Mouse (Mus musculus) liver, embryonic 15.5 days (tissue): Measurements from ENCODE around the gene Pon1. TPM values are rescaled to one million over a fixed set of nuclear protein-coding genes. Genes with fewer than 3 reads are reported as not detected.

Source experiments
- ATAC-seq: fragments of 200-750 bp; cut with Nextera tagmentation; 2 replicates; pipeline ENCODE4 v1.8.0; 2017; ENCODE audit warnings: moderate number of reproducible peaks, mild to moderate bottlenecking, moderate library complexity; ENCODE audit not compliant: insufficient read depth
- H3K27ac ChIP-seq: fragments of 300-500 bp; sonication (generic); replicated peaks from 2 replicates; pipeline ENCODE4 v1.5.1; 2015; ENCODE audit warnings: mild to moderate bottlenecking, inconsistent platforms
- H3K27me3 ChIP-seq: fragments of 300-500 bp; sonication (generic); 2 replicates; pipeline ENCODE4 v1.6.1; 2015; ENCODE audit warnings: mild to moderate bottlenecking, inconsistent platforms
- H3K36me3 ChIP-seq: fragments of 300-500 bp; sonication (generic); replicated peaks from 2 replicates; pipeline ENCODE4 v1.6.1; 2015; ENCODE audit warnings: moderate library complexity, mild to moderate bottlenecking, inconsistent platforms
- H3K4me1 ChIP-seq: fragments of 300-500 bp; sonication (generic); replicated peaks from 2 replicates; pipeline ENCODE4 v1.6.1; 2015; ENCODE audit warnings: inconsistent platforms
- H3K4me2 ChIP-seq: fragments of 300-500 bp; sonication (generic); 2 replicates; pipeline ENCODE4 v1.6.1; 2015; ENCODE audit warnings: moderate library complexity, mild to moderate bottlenecking, inconsistent platforms
- H3K4me3 ChIP-seq: fragments of 300-500 bp; sonication (generic); replicated peaks from 2 replicates; pipeline ENCODE4 v1.5.1; 2015; ENCODE audit warnings: mild to moderate bottlenecking, inconsistent platforms
- H3K9ac ChIP-seq: fragments of 300-500 bp; sonication (generic); 2 replicates; pipeline ENCODE4 v1.6.1; 2015; ENCODE audit warnings: moderate library complexity, mild to moderate bottlenecking, inconsistent platforms
- H3K9me3 ChIP-seq: fragments of 300-500 bp; sonication (generic); replicated peaks from 2 replicates; pipeline ENCODE4 v1.6.1; 2016; ENCODE audit warnings: inconsistent platforms
- WGBS: fragments of 180-500 bp; shearing (Covaris S2); methylation state at CpG from one replicate; pipeline ENCODE4 v1.1.7; 2015; ENCODE audit warnings: mixed read lengths; ENCODE audit not compliant: insufficient replicate concordance; 5-methylcytosine and 5-hydroxymethylcytosine counted together
- polyA plus RNA-seq: library from polyadenylated mRNA; unstranded; fragments of >200 nt; fragmentation: Nextera tagmentation; extraction: Ambion mirVana; gene quantifications from 2 replicates; pipeline ENCODE4 v1.2.1, GENCODE M21; 2015

The Pon1 gene
- polyA plus RNA-seq, 1 experiment from 2014 or later = 6.6 TPM

GRCm38 (mm10) chr6:5179189-5179588 lies 14.6 kb downstream of the Pon1 start:
- no peak overlapping the region for H3K27ac ChIP-seq
- no peak overlapping the region for H3K4me2 ChIP-seq
- H3K4me3 ChIP-seq = no peak overlapping the region
- ATAC-seq = no peak
- H3K4me1 ChIP-seq = peaks cover 3% of the 10 kb centered on the region; the same call in 1 of the 2 replicates
- H3K9me3 ChIP-seq = no peaks in the 10 kb centered on the region
- peaks cover 34% of the 10 kb centered on the region for H3K27me3 ChIP-seq
- WGBS = 70% methylated on average over 6 of the region's 6 CpGs
- no peak overlapping the region for H3K9ac ChIP-seq
- no peaks in the 10 kb centered on the region for H3K36me3 ChIP-seq

GRCm38 (mm10) chr6:5177967-5178891 lies 15.5 kb downstream of the Pon1 start:
- WGBS = 67% methylated on average over 19 of the region's 19 CpGs

DNA sequence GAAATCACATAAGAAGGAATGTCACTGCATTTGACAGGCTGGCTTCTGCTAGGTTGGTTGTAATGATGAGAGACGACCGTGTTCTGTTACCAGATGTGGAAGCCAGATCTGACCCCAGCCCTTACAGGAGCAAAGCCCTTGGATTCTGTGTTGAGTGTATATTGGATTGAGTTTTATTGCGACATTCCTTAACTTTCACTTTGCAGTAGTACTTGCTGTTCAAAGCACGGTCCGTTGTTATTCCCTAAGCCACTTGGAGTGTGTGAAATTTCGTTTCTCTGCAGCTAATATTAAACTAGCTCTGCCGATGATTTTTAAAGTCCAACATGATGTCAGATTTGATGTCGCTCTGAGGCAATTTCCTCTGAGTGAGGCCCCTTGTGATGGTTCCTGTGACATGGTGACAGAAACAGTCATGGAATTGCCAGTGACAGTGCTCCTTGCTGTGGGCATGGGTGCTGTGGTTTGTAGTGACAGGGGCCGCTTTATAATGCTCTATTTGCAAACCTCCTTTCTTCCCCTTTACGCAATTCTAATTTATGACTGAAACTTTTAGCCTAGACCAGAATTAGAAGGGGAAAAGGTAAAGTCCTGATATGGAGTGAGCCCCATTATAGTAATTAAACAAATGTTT lies 19.4 kb downstream of the Pon1 start:
- peaks cover 32% of the 10 kb centered on the region for H3K27me3 ChIP-seq
- H3K9me3 ChIP-seq = no peaks in the 10 kb centered on the region
- no peak overlapping the region for H3K9ac ChIP-seq
- peak overlapping the region; percentile 27; the same call in 1 of the 2 replicates for H3K4me2 ChIP-seq
- H3K36me3 ChIP-seq = no peaks in the 10 kb centered on the region
- 51% methylated on average over 10 of the region's 10 CpGs for WGBS
- peaks cover 18% of the 10 kb centered on the region for H3K4me1 ChIP-seq
- ATAC-seq = no peak
- no peak overlapping the region for H3K4me3 ChIP-seq
- H3K27ac ChIP-seq = no peak overlapping the region

More at GRCm38 (mm10) chr6:5177967-5178891, 15.5 kb downstream of the Pon1 start:
- no peak overlapping the region for H3K9ac ChIP-seq
- ATAC-seq = no peak
- H3K4me3 ChIP-seq = no peak overlapping the region
- H3K27ac ChIP-seq = no peak overlapping the region
- no peaks in the 10 kb centered on the region for H3K9me3 ChIP-seq
- H3K4me2 ChIP-seq = no peak overlapping the region
- H3K4me1 ChIP-seq = peaks cover 8% of the 10 kb centered on the region; the same call in 1 of the 2 replicates
- H3K36me3 ChIP-seq = no peaks in the 10 kb centered on the region
- H3K27me3 ChIP-seq = peaks cover 43% of the 10 kb centered on the region

DNA sequence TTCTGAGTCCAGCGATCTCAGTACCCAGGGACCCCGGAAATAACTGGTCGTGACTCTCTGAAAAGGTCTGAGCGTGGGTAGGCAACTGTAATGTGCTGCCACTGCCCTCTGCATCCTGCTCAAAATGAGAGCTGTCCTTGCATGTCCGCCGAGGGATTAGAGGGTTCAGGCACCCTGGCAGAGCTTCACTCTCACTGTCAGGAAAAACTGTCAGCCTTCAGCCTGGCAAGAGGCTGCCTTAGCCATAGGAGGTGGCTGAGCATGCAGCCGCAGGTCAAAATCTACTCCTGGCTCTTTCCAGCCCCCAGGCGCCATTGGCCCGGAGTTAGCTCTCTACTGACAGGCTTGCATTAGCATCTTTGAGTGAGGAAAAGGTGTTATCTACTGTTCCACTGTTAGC lies 21.2 kb downstream of the Pon1 start:
- Histone ChIP-seq H3K9ac (no peak overlapping the region), H3K27me3 (peaks cover 25% of the 10 kb centered on the region), H3K9me3 (no peaks in the 10 kb centered on the region), H3K4me1 (peaks cover 18% of the 10 kb centered on the region), H3K27ac (no peak overlapping the region), H3K4me3 (no peak overlapping the region), H3K4me2 (no peak overlapping the region), H3K36me3 (no peaks in the 10 kb centered on the region)
- WGBS = 72% methylated on average over 9 of the region's 9 CpGs
- ATAC-seq = no peak

DNA sequence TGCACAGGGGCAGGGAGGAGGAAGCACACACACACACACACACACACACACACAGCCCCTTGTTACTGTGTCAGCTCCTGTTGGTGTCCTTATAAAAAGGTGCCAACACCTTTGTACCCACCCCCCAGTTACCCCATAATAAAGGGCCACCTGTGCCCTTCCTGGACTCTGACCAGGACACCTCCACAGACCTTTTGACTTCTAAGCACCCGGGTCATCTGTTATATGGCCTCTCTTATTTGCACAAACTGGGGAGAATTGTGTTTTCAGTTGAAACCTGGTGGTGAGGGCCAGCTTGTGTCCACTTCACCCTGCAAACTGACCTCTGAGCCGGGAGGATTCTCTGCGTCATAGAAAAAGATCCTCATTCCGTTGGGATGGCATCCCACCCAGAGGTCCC lies 22.3 kb downstream of the Pon1 start:
- peaks cover 21% of the 10 kb centered on the region for H3K27me3 ChIP-seq
- 63% methylated on average over 4 of the region's 4 CpGs for WGBS
- H3K9me3 ChIP-seq = no peaks in the 10 kb centered on the region
- no peak overlapping the region for H3K4me2 ChIP-seq
- peak overlapping the region; percentile 55 for H3K27ac ChIP-seq
- H3K4me3 ChIP-seq = no peak overlapping the region
- H3K9ac ChIP-seq = no peak overlapping the region
- peak; percentile 69 for ATAC-seq
- no peaks in the 10 kb centered on the region for H3K36me3 ChIP-seq
- H3K4me1 ChIP-seq = peaks cover 28% of the 10 kb centered on the region

DNA sequence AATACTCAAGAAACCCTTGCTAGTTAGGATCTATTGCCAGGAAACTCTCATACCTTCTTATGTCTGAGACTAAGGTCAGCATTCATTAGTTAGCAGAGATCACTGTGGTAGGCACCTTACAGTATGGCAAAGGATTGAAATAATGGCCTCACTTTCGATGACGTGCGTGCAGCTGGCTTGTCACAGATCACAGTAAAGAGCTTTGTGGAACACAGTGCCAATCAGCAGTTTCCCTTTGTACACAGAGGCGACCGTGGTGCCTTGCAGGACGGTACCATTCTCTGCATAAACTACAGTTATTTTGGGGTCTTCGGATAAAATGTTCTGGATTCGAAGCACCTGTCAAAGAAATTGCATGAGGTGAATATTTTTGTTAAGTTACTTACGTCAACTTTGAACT lies 25.6 kb downstream of the Pon1 start:
- no peaks in the 10 kb centered on the region for H3K36me3 ChIP-seq
- no peak overlapping the region for H3K9ac ChIP-seq
- H3K4me1 ChIP-seq = peaks cover 47% of the 10 kb centered on the region
- no peak for ATAC-seq
- H3K27ac ChIP-seq = no peak overlapping the region
- 0 out of 2 replicates have a peak, but pooled peaks cover 5% of the 10 kb centered on the region for H3K27me3 ChIP-seq
- H3K4me3 ChIP-seq = no peak overlapping the region
- H3K4me2 ChIP-seq = no peak overlapping the region
- 69% methylated on average over 9 of the region's 9 CpGs for WGBS
- no peaks in the 10 kb centered on the region for H3K9me3 ChIP-seq

GRCm38 (mm10) chr6:5167051-5167677 lies 26.6 kb downstream of the Pon1 start:
- Histone ChIP-seq H3K36me3 (no peaks in the 10 kb centered on the region), H3K9ac (no peak overlapping the region), H3K27ac (0 out of 2 replicates have a peak overlapping the region, but pooled peaks have one; percentile 29), H3K27me3 (0 out of 2 replicates have a peak, but pooled peaks cover 5% of the 10 kb centered on the region), H3K4me3 (peak overlapping the region; percentile 21; the same call in 1 of the 2 replicates), H3K4me2 (peak overlapping the region; percentile 50), H3K9me3 (no peaks in the 10 kb centered on the region), H3K4me1 (peaks cover 43% of the 10 kb centered on the region)
- WGBS = 6% methylated on average over 14 of the region's 14 CpGs
- no peak for ATAC-seq

- H3K4me3 ChIP-seq = no peak overlapping the region
- no peaks in the 10 kb centered on the region for H3K27me3 ChIP-seq
- no peak overlapping the region for H3K27ac ChIP-seq
- H3K4me2 ChIP-seq = no peak overlapping the region
- no peak for ATAC-seq
- H3K9me3 ChIP-seq = no peaks in the 10 kb centered on the region
- WGBS = 42% methylated on average over 9 of the region's 9 CpGs
- no peaks in the 10 kb centered on the region for H3K36me3 ChIP-seq
- no peak overlapping the region for H3K9ac ChIP-seq
- H3K4me1 ChIP-seq = peaks cover 40% of the 10 kb centered on the region
Measured at GRCm38 (mm10) chr6:5164855-5165254, 28.9 kb downstream of the Pon1 start.

- ATAC-seq = 0 out of 2 replicates have a peak, but pooled peaks have one; percentile 43
- no peaks in the 10 kb centered on the region for H3K9me3 ChIP-seq
- peaks cover 52% of the 10 kb centered on the region for H3K4me1 ChIP-seq
- H3K36me3 ChIP-seq = no peaks in the 10 kb centered on the region
- H3K4me3 ChIP-seq = no peak overlapping the region
- peak overlapping the region; percentile 3; the same call in 1 of the 2 replicates for H3K27ac ChIP-seq
- WGBS = 81% methylated on average over 14 of the region's 14 CpGs
- peak overlapping the region; percentile 2; the same call in 1 of the 2 replicates for H3K4me2 ChIP-seq
- no peak overlapping the region for H3K9ac ChIP-seq
- no peaks in the 10 kb centered on the region for H3K27me3 ChIP-seq
Measured at GRCm38 (mm10) chr6:5163507-5164144, 30.1 kb downstream of the Pon1 start.

DNA sequence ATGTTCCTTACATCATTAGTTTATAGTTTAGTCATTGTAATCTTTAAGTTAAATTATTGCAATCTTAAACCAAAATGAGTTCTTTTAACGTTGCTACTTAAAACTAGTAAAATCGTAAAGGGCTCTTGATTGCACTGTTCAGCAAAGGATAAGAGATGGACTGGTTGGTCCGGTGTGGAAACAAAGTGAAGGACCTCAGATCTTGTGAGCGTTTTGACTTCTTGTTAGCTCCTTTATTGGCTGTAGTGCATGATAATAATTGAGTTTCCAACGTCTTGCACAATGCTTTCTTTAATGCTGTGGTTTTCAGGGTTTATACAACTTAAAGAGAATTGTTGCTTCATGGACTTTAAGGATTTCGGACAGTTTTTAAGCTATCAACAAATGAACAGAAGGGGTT lies 31.7 kb downstream of the Pon1 start:
- Histone ChIP-seq H3K4me2 (no peak overlapping the region), H3K4me3 (no peak overlapping the region), H3K9me3 (no peaks in the 10 kb centered on the region), H3K4me1 (peaks cover 59% of the 10 kb centered on the region), H3K27ac (no peak overlapping the region), H3K36me3 (no peaks in the 10 kb centered on the region), H3K9ac (no peak overlapping the region), H3K27me3 (no peaks in the 10 kb centered on the region)
- WGBS = 73% methylated on average over 6 of the region's 6 CpGs
- no peak for ATAC-seq
